Comparison of ENCODE assay signal across 12 mouse cellular contexts in the genomic region with DNA sequence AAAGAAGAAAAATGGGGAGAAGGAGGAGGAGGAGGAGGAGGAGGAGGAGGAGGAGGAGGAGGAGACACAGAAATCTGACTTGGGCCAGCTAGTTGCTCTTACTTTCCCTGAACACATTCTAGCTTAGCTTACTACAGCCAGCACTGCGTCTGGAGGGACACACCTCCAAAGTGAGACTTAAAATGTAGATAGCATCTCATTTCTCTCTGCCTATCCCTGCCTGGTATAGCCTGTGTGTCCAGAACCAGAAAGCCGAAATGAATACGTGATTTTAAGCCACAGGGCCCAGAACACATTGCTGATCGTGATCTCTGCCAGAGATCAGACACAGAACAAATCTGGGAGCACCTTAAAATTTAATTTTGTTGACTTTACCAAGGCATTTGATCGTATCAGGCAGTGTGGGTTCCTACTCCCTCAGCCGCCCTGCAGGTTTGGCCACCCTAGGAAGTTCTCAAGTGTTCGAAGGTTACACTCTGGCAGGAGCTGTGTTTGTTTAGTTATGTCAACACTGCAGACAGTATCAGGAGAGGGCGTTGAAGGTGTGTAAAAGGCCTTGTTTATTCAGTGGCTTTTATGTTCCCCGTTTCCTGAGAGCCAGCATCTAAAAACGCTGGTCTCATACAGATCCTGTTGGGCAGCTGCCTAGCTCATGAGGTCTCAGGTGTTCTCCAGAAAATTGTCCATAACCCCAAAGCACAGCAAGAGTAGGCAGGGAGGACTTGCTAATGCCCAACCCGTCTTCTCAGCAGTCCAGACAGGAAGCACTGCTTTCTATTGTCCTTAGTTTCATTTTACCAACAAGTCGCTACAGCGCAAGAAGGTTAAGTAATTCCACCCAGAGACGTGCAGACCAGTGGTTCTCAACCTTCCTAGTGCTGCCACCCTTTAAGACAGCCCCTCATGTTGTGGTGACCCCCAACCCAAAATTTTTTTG. TPM values are rescaled to one million over a fixed set of nuclear protein-coding genes. Genes with fewer than 3 reads are reported as not detected.
DNase-seq lines count a peak whose midpoint lies in the region; ATAC-seq and TF ChIP-seq lines count a peak whose summit lies in the region.
"Had no signal": no experiment of that assay in that cellular context is flagged by ENCODE, and none has a peak within 500 bp of the region (broad histone marks: within the 10 kb centered on the region; RNA-seq: fewer than 3 reads in every experiment).

No protein-coding gene starts in this region.

- H3K27ac ChIP-seq in kidney, embryonic 15.5 days, result no peak overlapping the region
- peak overlapping the region; percentile 84 for H3K27ac ChIP-seq in lung, postnatal 0 days (ENCODE audit: low read length)
- H3K27ac ChIP-seq: hindbrain, embryonic 10.5 days; limb, embryonic 13.5 days had no signal

- 24% methylated on average over 14 of the region's 14 CpGs for WGBS in kidney, embryonic 15.5 days
- WGBS in lung, postnatal 0 days, result 23% methylated on average over 14 of the region's 14 CpGs

- H3K27me3 ChIP-seq in kidney, embryonic 15.5 days, result no peaks in the 10 kb centered on the region
- no peaks in the 10 kb centered on the region for H3K27me3 ChIP-seq in lung, postnatal 0 days (replicated peaks; ENCODE audit: insufficient read depth, low read length)
- H3K27me3 ChIP-seq: limb, embryonic 13.5 days had no signal

- peak overlapping the region; percentile 5 for H3K4me2 ChIP-seq in kidney, embryonic 15.5 days
- H3K4me2 ChIP-seq in lung, postnatal 0 days (replicated peaks; ENCODE audit: low read depth, low read length), result peak overlapping the region; percentile 51
- H3K4me2 ChIP-seq: limb, embryonic 13.5 days had no signal

- 0 out of 2 replicates have a peak, but pooled peaks have one; percentile 56 for ATAC-seq in kidney, embryonic 15.5 days (replicated peaks; ENCODE audit: low FRiP score)
- peak; percentile 98 for ATAC-seq in lung, postnatal 0 days

- TF ChIP-seq EP300 in lung, postnatal 0 days (IDR thresholded peaks at IDR 0.05), result peak; percentile 97

- H3K9ac ChIP-seq in kidney, embryonic 15.5 days, result no peak overlapping the region
- H3K9ac ChIP-seq in lung, postnatal 0 days (replicated peaks; ENCODE audit: low read depth), result no peak overlapping the region; the same call in 1 of the 2 replicates
- H3K9ac ChIP-seq: limb, embryonic 13.5 days had no signal

- H3K36me3 ChIP-seq in kidney, embryonic 15.5 days, result no peaks in the 10 kb centered on the region
- H3K36me3 ChIP-seq in lung, postnatal 0 days (ENCODE audit: insufficient read depth, low read length), result no peaks in the 10 kb centered on the region
- H3K36me3 ChIP-seq: hindbrain, embryonic 10.5 days; limb, embryonic 13.5 days had no signal

- no peaks in the 10 kb centered on the region for H3K9me3 ChIP-seq in kidney, embryonic 15.5 days (replicated peaks)
- no peaks in the 10 kb centered on the region for H3K9me3 ChIP-seq in lung, postnatal 0 days (ENCODE audit: low read length)
- H3K9me3 ChIP-seq: hindbrain, embryonic 10.5 days; limb, embryonic 13.5 days had no signal

- H3K4me3 ChIP-seq in kidney, embryonic 15.5 days (replicated peaks), result no peak overlapping the region
- H3K4me3 ChIP-seq in lung, postnatal 0 days (ENCODE audit: low read depth, low read length), result peak overlapping the region; percentile 26; the same call in 1 of the 2 replicates
- H3K4me3 ChIP-seq: erythroblast, embryonic 14.5 days; hindbrain, embryonic 10.5 days; limb, embryonic 13.5 days had no signal

- no peak for TF ChIP-seq CTCF in lung, postnatal 0 days (IDR thresholded peaks at IDR 0.05)

- H3K4me1 ChIP-seq in kidney, embryonic 15.5 days, result peaks cover 4% of the 10 kb centered on the region
- H3K4me1 ChIP-seq in lung, postnatal 0 days (ENCODE audit: insufficient read depth, low read depth, low read length), result no peaks in the 10 kb centered on the region; the same call in 1 of the 2 replicates
- H3K4me1 ChIP-seq: hindbrain, embryonic 10.5 days; limb, embryonic 13.5 days had no signal

- peak; percentile 31 for DNase-seq in kidney, adult 18-20 months
- DNase-seq in kidney, postnatal 10 days, result no peak
- DNase-seq in lung, postnatal 0 days (ENCODE audit: low spot score), result peak; percentile 92
- DNase-seq in urinary bladder, postnatal 36 days (ENCODE audit: low spot score in 2 of 2), result peak; percentile 61 to 67
- no peak for DNase-seq in layer of hippocampus, adult 8-10 months (ENCODE audit: low spot score in 2 of 2)
- no peak for DNase-seq in embryo, embryonic 11 days
- DNase-seq in thymus, postnatal 14 days, result no peak
- DNase-seq: adrenal gland, postnatal 14 days had no signal

RNA-seq across cellular contexts. Expression of gene Kdelc2, which starts 27.3 kb away (rescaled TPM):
- 32.7 and 33.5 TPM in 2 replicates for polyA plus RNA-seq in kidney, embryonic 15.5 days (2015; fragmentation: Nextera tagmentation; extraction: Ambion mirVana)
- polyA plus RNA-seq in lung, postnatal 0 days (2015; fragmentation: Nextera tagmentation; extraction: Ambion mirVana), result 30.2 and 37.3 TPM in 2 replicates
- total RNA-seq in layer of hippocampus, adult 8-10 months (2022), result 1 to 10 TPM; 6.3 to 9.5 (median 7.7) TPM
- polyA plus RNA-seq: erythroblast, embryonic 14.5 days had no signal

RNA-seq across cellular contexts. Expression of gene 4930550C14Rik, which starts 45.6 kb away (rescaled TPM):
- polyA plus RNA-seq in kidney, embryonic 15.5 days (2015; fragmentation: Nextera tagmentation; extraction: Ambion mirVana), result 1.6 and 1.9 TPM in 2 replicates
- polyA plus RNA-seq in lung, postnatal 0 days (2015; fragmentation: Nextera tagmentation; extraction: Ambion mirVana), result 2.6 and 2.8 TPM in 2 replicates
- under 1 TPM in 3 of 4 experiments, not detected in 1; 0.36 to 0.65 (median 0.39) TPM for total RNA-seq in layer of hippocampus, adult 8-10 months (2022)

RNA-seq across cellular contexts. Expression of gene Exph5, which starts 55.0 kb away (rescaled TPM):
- polyA plus RNA-seq in kidney, embryonic 15.5 days (2015; fragmentation: Nextera tagmentation; extraction: Ambion mirVana), result 1.9 and 2.2 TPM in 2 replicates
- 7.2 and 8.1 TPM in 2 replicates for polyA plus RNA-seq in lung, postnatal 0 days (2015; fragmentation: Nextera tagmentation; extraction: Ambion mirVana)
- 1 to 10 TPM; 4.1 to 5.1 (median 4.8) TPM for total RNA-seq in layer of hippocampus, adult 8-10 months (2022)
- polyA plus RNA-seq: erythroblast, embryonic 14.5 days had no signal

Comparison
In these comparisons a context has a peak if more than half of its experiments do, and no peak if none do; other contexts are left out.
1. DNase-seq: peak in kidney, adult 18-20 months (single experiment), lung, postnatal 0 days (single experiment) and urinary bladder, postnatal 36 days (2 of 2); none in kidney, postnatal 10 days (single experiment), layer of hippocampus, adult 8-10 months (0 of 2), embryo, embryonic 11 days (single experiment) and thymus, postnatal 14 days (single experiment).